Mouse (Mus musculus): ENCODE measurements around the gene Olfr1264.

Gene Olfr1264

DNA sequence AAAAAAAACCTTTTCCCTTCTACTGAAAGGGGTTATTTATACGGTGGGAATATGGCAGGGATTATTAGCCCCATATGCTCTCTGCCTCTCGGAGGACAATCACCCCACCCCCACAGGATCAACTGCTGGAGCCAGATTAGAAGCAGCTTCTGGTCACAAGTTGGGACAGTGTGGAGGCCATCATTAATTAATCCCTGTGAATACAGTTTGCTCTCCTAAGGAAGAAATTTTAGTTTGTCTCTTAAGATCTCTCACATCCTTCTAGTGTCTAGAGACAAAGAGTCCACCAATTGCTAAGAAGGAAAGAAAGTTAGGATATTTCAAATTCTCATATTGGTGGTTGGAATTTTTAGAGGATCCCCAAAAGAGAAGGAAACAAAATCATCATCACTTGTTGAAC is at the start of gene Olfr1264:
Olfr1264 (minus strand) TSS at position 101 of the 400 bp plus-strand sequence.
- DNase-seq (ENCODE audit: low spot score) = no peak

GRCm38 (mm10) chr2:90070065-90070464 is 44.7 kb upstream of the Olfr1264 start:
- no peak for DNase-seq (ENCODE audit: low spot score)

DNA sequence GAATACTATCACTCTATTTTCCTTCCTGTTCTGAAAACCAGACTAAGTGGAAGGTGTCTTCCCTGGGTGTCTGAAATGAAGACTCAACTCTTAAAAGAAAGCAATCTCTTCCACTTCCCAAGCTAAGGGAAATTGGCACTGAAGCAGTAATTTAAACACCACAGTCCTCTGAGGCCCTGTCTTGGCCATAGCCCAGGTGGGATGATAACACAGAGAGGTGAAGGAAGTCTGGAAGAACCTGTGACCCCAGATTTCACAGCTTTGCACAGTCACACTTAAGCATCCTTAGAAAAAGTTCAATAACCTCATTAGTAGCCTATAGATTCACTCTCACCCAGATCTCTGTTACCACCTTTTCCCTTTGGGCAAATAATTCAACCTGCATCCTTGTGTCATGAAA is 38.1 kb upstream of the Olfr1264 start, which contains the start of gene Olfr140:
Olfr140 (minus strand) TSS at position 101 of the 400 bp plus-strand sequence.
- no peak for DNase-seq (ENCODE audit: low spot score)

GRCm38 (mm10) chr2:90035037-90035436 is 9.7 kb upstream of the Olfr1264 start, which contains the start of gene Olfr1265:
Gene Olfr1265, plus strand, starts transcription at chr2:90035337.
- DNase-seq (ENCODE audit: low spot score) = no peak

DNA sequence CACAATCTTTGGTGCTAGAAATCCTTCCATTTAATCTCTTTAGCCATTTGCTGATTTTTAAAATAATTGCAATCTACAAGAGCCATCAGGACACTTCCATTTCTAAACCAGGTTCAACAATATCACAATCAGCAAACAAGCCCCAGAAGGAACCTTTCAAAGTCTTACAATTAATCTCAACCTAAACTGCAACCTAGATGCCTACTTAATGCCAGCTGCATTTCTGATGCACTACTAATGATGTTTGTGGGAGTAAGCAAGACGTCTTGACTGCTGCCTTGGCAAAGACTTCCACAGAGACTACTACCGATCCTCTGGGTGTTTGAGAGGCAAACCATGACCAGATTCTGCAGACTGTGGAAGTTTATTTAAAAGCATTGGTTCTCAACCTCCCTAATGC is 13.5 kb downstream of the Olfr1264 start, which contains the start of gene Olfr1263:
Olfr1263 (plus strand) TSS at position 301 of the 400 bp plus-strand sequence.
- no peak for DNase-seq (ENCODE audit: low spot score)

GRCm38 (mm10) chr2:89999845-90000244 is 25.5 kb downstream of the Olfr1264 start, which contains the start of gene Olfr1262:
Gene Olfr1262, plus strand, starts transcription at chr2:90000145.
- no peak for DNase-seq (ENCODE audit: low spot score)

- DNase-seq (ENCODE audit: low spot score) = no peak
These were observed 34.5 kb downstream of the Olfr1264 start, which contains the start of gene Olfr1261 for GRCm38 (mm10) chr2:89990921-89991320. Gene Olfr1261, plus strand, starts transcription at chr2:89991221.

DNA sequence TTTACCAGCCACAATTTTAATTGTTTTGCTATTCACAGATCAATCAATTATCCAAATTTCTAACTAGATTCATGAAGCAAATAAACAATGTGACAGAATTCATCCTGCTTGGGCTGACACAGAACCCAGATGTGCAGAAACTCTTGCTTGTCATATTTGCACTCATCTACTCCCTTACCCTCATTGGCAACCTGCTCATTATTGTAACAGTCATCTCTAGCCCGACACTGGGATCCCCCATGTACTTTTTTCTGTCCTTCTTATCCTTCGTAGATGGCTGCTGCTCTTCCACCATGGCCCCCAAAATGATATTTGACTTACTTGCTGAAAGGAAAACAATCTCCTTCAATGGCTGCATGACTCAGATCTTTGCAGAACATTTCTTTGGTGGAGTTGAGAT is 47.7 kb downstream of the Olfr1264 start:
- no peak for DNase-seq (ENCODE audit: low spot score)

- no peak for DNase-seq (ENCODE audit: low spot score)
These were observed 51.2 kb downstream of the Olfr1264 start, which contains the start of gene Olfr1260 for GRCm38 (mm10) chr2:89974184-89974583. Gene Olfr1260, plus strand, starts transcription at chr2:89974340.
